Mouse (Mus musculus): ENCODE measurements around the gene Dclk2. TPM values are rescaled to one million over a fixed set of nuclear protein-coding genes. Genes with fewer than 3 reads are reported as not detected.

Gene Dclk2
- polyA plus RNA-seq, 1 experiment from 2014 or later = 12.0 TPM

DNA sequence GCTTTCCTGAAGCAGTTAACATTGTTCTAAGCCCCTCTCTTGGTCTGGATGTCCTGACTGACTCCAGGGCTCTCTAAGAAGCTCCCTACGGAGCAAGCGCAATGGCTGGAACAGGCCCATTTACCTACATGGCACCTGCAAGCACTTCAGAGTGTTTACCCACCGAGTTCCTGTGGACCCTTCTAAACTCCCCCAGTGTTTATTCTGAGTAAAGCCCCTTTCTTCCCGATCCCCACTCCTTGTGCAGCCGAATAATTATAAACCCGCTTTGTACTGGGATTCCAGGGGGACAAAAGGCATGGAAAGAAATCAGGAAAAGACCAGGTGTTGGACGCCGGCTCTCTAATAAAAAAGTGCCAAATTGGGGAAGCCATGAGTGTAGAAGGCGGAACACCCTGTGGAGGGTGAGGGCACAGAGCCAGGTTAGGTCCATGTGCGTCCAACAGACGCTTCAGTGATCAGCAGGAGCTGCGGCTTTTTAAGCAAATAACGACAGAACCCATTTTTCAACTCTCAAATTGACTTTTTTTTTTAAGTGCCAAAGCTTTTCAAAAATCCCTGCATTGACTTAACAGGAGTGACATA lies 102.6 kb downstream of the Dclk2 start:
- no peak for ATAC-seq (replicated peaks; ENCODE audit: insufficient number of reproducible peaks, low FRiP score, low TSS enrichment, low read depth)
- no peaks in the 10 kb centered on the region for H3K27me3 ChIP-seq (ENCODE audit: control insufficient read depth, insufficient read depth, low read length)
- WGBS = 72% methylated on average over 13 of the region's 13 CpGs
- H3K4me2 ChIP-seq (ENCODE audit: low read depth, low read length) = no peak overlapping the region
- no peak overlapping the region for H3K9ac ChIP-seq (replicated peaks; ENCODE audit: low read length)
- no peak overlapping the region for H3K27ac ChIP-seq (replicated peaks; ENCODE audit: low read depth, low read length)
- no peak for DNase-seq (ENCODE audit: low spot score)
- no peaks in the 10 kb centered on the region; the same call in 1 of the 2 replicates for H3K4me1 ChIP-seq (ENCODE audit: control insufficient read depth, insufficient read depth, low read length)
- no peaks in the 10 kb centered on the region for H3K9me3 ChIP-seq (replicated peaks; ENCODE audit: control insufficient read depth, low read length)
- H3K36me3 ChIP-seq (replicated peaks; ENCODE audit: control insufficient read depth, insufficient read depth, low read depth, low read length) = no peaks in the 10 kb centered on the region
- H3K4me3 ChIP-seq (ENCODE audit: low read depth, low read length) = no peak overlapping the region

DNA sequence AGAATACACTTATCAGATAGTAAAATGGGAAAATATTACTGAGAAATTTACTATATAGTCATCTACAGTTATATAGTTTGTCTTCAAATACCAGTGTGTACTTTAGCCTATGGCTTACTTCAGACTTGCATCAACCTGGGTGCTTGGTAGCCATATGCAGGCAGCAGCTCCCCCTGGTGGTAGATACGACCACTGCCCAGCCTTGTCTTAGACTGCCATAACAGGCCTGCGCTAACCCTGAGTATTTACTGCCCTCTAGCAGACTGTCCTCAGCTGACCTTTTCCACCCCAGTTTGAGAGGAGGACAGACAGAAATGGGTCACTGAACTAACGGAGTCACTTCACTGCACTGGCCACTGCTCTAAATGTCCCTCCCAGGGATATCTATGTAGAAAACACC lies 108.0 kb downstream of the Dclk2 start:
- peak; percentile 88 for ATAC-seq (replicated peaks; ENCODE audit: insufficient number of reproducible peaks, low FRiP score, low TSS enrichment, low read depth)
- Histone ChIP-seq H3K4me2 (ENCODE audit: low read depth, low read length) (no peak overlapping the region), H3K9ac (replicated peaks; ENCODE audit: low read length) (no peak overlapping the region), H3K27me3 (ENCODE audit: control insufficient read depth, insufficient read depth, low read length) (no peaks in the 10 kb centered on the region), H3K9me3 (replicated peaks; ENCODE audit: control insufficient read depth, low read length) (no peaks in the 10 kb centered on the region), H3K27ac (replicated peaks; ENCODE audit: low read depth, low read length) (no peak overlapping the region), H3K4me3 (ENCODE audit: low read depth, low read length) (no peak overlapping the region), H3K36me3 (replicated peaks; ENCODE audit: control insufficient read depth, insufficient read depth, low read depth, low read length) (no peaks in the 10 kb centered on the region), H3K4me1 (ENCODE audit: control insufficient read depth, insufficient read depth, low read length) (no peaks in the 10 kb centered on the region)
- WGBS = 15% methylated on average over 3 of the region's 3 CpGs
- DNase-seq (ENCODE audit: low spot score) = peak; percentile 91

DNA sequence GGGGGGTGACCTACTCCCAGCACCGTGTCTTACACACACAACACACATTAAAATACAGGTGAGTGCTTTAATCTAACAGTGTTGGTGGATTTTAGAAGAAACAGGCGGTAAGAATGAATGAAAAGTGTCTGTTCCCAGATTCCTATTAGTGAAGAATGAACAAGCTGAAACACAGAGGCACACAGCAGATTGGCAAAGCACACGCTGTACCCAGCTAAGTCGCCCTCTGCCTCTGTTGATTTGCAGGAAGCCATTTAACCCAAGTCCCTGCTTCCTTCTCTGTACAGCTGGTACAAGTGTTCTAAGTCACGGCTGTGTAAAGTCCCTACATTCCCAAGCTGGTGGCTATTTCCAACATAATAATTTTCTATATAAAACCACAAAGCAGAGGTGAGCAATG lies 109.7 kb downstream of the Dclk2 start:
- Histone ChIP-seq H3K4me3 (ENCODE audit: low read depth, low read length) (no peak overlapping the region), H3K9ac (replicated peaks; ENCODE audit: low read length) (no peak overlapping the region), H3K4me1 (ENCODE audit: control insufficient read depth, insufficient read depth, low read length) (no peaks in the 10 kb centered on the region), H3K4me2 (ENCODE audit: low read depth, low read length) (no peak overlapping the region), H3K9me3 (replicated peaks; ENCODE audit: control insufficient read depth, low read length) (no peaks in the 10 kb centered on the region), H3K36me3 (replicated peaks; ENCODE audit: control insufficient read depth, insufficient read depth, low read depth, low read length) (no peaks in the 10 kb centered on the region), H3K27ac (replicated peaks; ENCODE audit: low read depth, low read length) (no peak overlapping the region), H3K27me3 (ENCODE audit: control insufficient read depth, insufficient read depth, low read length) (no peaks in the 10 kb centered on the region)
- WGBS = 84% methylated on average over 5 of the region's 5 CpGs
- DNase-seq (ENCODE audit: low spot score) (no peak), ATAC-seq (replicated peaks; ENCODE audit: insufficient number of reproducible peaks, low FRiP score, low TSS enrichment, low read depth) (no peak)

DNA sequence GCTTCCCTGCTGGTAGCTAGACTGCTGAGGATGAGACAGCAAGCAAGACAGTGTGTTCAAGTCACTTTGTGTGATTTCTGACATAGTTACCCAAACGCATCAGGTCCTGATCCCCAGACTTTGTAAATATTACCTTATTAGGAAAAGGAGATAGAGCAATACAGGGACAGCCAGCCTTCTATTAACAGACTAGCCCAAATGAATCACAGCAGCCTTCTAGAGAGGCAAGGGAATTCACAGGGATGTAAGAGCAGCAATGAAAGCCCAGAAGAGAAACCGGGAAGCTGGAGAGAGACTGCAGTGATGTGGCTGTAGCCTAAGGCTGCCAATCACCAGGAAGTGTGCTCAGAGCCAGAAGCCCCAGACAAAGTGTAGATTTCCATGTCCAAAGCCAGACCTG lies 111.0 kb downstream of the Dclk2 start:
- Histone ChIP-seq H3K36me3 (replicated peaks; ENCODE audit: control insufficient read depth, insufficient read depth, low read depth, low read length) (no peaks in the 10 kb centered on the region), H3K4me2 (ENCODE audit: low read depth, low read length) (no peak overlapping the region), H3K27me3 (ENCODE audit: control insufficient read depth, insufficient read depth, low read length) (no peaks in the 10 kb centered on the region), H3K9me3 (replicated peaks; ENCODE audit: control insufficient read depth, low read length) (no peaks in the 10 kb centered on the region), H3K9ac (replicated peaks; ENCODE audit: low read length) (no peak overlapping the region), H3K4me1 (ENCODE audit: control insufficient read depth, insufficient read depth, low read length) (no peaks in the 10 kb centered on the region), H3K4me3 (ENCODE audit: low read depth, low read length) (no peak overlapping the region), H3K27ac (replicated peaks; ENCODE audit: low read depth, low read length) (no peak overlapping the region)
- ATAC-seq (replicated peaks; ENCODE audit: insufficient number of reproducible peaks, low FRiP score, low TSS enrichment, low read depth) (no peak), DNase-seq (ENCODE audit: low spot score) (no peak)
- 47% methylated on average over 2 of the region's 2 CpGs for WGBS

DNA sequence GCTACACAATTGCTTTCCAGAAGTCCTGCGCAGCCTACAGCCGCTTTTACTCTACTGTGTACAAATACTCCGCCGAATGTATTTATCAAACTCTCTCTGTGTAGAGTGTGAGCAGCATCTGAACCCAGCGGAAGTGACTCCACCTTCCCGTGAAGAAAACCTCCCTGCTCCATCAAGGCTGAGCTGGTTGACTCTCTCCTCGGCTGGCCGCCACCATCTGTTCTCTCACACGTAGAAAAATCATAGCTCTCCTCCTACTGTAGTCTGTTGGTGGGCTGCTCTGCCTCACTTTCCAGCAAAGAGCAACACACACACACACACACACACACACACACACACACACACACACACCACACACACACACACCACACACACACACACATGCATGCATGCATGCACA lies 111.5 kb downstream of the Dclk2 start:
- no peak for DNase-seq (ENCODE audit: low spot score)
- WGBS = 90% methylated on average over 9 of the region's 9 CpGs
- Histone ChIP-seq H3K27ac (replicated peaks; ENCODE audit: low read depth, low read length) (no peak overlapping the region), H3K9ac (replicated peaks; ENCODE audit: low read length) (no peak overlapping the region), H3K4me3 (ENCODE audit: low read depth, low read length) (no peak overlapping the region), H3K9me3 (replicated peaks; ENCODE audit: control insufficient read depth, low read length) (no peaks in the 10 kb centered on the region), H3K36me3 (replicated peaks; ENCODE audit: control insufficient read depth, insufficient read depth, low read depth, low read length) (no peaks in the 10 kb centered on the region), H3K27me3 (ENCODE audit: control insufficient read depth, insufficient read depth, low read length) (no peaks in the 10 kb centered on the region), H3K4me1 (ENCODE audit: control insufficient read depth, insufficient read depth, low read length) (no peaks in the 10 kb centered on the region), H3K4me2 (ENCODE audit: low read depth, low read length) (no peak overlapping the region)
- ATAC-seq (replicated peaks; ENCODE audit: insufficient number of reproducible peaks, low FRiP score, low TSS enrichment, low read depth) = no peak

DNA sequence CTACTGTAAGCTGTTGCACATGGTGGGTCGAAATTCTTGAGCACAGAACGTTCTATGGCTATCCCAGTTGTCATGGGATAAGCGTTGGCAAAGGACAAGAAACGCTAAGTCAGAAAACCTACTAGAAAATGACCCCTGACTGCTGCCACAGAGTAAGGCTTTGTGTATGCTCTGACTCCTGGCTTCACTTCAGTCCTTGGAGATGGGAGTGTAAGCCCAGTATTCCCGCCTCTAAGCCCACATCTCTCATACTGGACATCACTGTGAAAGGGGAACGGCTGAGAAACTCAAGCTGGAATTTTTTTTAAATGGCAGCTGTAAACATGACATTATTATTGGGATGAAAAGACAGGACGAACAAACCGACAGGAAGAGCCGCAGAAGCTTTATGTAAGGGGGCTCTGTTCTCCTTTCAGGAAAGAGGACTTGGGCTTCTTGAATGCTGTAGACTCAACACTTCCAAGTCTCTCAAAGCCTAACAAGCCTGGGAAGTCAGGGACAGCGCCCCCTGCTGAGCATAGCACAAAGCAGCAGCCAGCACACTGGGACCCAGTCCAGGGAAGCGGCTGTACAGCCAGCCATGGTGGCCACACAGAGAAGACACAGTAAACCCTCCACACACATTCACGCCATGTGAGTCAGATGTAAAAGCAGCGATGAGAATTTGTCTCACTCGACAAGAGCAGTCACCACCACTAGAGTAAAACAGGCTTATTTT lies 112.7 kb downstream of the Dclk2 start:
- Histone ChIP-seq H3K36me3 (replicated peaks; ENCODE audit: control insufficient read depth, insufficient read depth, low read depth, low read length) (no peaks in the 10 kb centered on the region), H3K4me2 (ENCODE audit: low read depth, low read length) (no peak overlapping the region), H3K4me3 (ENCODE audit: low read depth, low read length) (no peak overlapping the region), H3K9ac (replicated peaks; ENCODE audit: low read length) (no peak overlapping the region), H3K4me1 (ENCODE audit: control insufficient read depth, insufficient read depth, low read length) (no peaks in the 10 kb centered on the region), H3K9me3 (replicated peaks; ENCODE audit: control insufficient read depth, low read length) (no peaks in the 10 kb centered on the region), H3K27ac (replicated peaks; ENCODE audit: low read depth, low read length) (no peak overlapping the region), H3K27me3 (ENCODE audit: control insufficient read depth, insufficient read depth, low read length) (no peaks in the 10 kb centered on the region)
- no peak for ATAC-seq (replicated peaks; ENCODE audit: insufficient number of reproducible peaks, low FRiP score, low TSS enrichment, low read depth)
- DNase-seq (ENCODE audit: low spot score) = peak; percentile 52
- 81% methylated on average over 14 of the region's 14 CpGs for WGBS

DNA sequence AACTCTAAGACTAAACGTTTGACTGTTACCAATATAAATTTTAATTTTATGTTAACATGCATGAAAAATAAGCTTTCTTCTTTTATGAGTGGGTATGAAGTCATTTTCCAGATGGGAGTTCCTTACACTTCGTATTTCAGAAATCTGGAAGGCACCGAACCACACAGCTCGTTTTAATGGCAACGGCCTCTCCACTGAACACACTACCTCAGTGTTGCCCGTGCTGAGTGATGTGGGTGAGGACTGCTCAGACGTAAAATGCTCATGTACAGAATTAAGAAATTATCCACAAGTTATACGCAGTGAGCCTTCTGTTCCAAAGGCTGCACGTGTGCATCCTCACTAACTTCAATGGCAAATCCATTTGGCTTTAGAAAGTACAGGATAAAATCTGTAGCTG lies 113.8 kb downstream of the Dclk2 start:
- no peak overlapping the region for H3K27ac ChIP-seq (replicated peaks; ENCODE audit: low read depth, low read length)
- ATAC-seq (replicated peaks; ENCODE audit: insufficient number of reproducible peaks, low FRiP score, low TSS enrichment, low read depth) = no peak
- 93% methylated on average over 9 of the region's 9 CpGs for WGBS

DNA sequence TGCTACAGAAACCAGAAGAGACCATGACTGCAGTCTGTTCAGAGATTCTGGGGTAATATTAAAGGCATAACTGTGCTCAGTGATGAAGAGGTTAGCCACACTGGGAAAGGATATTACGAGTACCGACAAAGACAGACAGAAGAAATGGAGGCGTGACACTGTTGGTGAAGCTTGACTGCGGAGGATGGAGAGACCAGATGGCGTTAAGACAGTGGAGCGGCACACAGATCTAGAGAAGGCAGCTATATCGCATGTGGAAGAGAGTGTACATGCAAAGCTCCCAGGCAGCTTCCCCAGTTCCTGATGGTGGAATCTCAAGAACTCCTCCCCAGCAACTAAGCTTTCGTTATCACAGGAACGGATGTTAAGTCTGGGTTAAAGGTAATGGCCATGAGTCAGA lies 116.4 kb downstream of the Dclk2 start:
- Histone ChIP-seq H3K4me2 (ENCODE audit: low read depth, low read length) (no peak overlapping the region), H3K36me3 (replicated peaks; ENCODE audit: control insufficient read depth, insufficient read depth, low read depth, low read length) (no peaks in the 10 kb centered on the region), H3K9me3 (replicated peaks; ENCODE audit: control insufficient read depth, low read length) (no peaks in the 10 kb centered on the region), H3K27me3 (ENCODE audit: control insufficient read depth, insufficient read depth, low read length) (no peaks in the 10 kb centered on the region), H3K4me1 (ENCODE audit: control insufficient read depth, insufficient read depth, low read length) (no peaks in the 10 kb centered on the region), H3K4me3 (ENCODE audit: low read depth, low read length) (no peak overlapping the region), H3K9ac (replicated peaks; ENCODE audit: low read length) (no peak overlapping the region), H3K27ac (replicated peaks; ENCODE audit: low read depth, low read length) (no peak overlapping the region)
- DNase-seq (ENCODE audit: low spot score) = no peak
- 92% methylated on average over 9 of the region's 9 CpGs for WGBS
- no peak for ATAC-seq (replicated peaks; ENCODE audit: insufficient number of reproducible peaks, low FRiP score, low TSS enrichment, low read depth)

More for the DNA sequence above, 113.8 kb downstream of the Dclk2 start:
- H3K36me3 ChIP-seq (replicated peaks; ENCODE audit: control insufficient read depth, insufficient read depth, low read depth, low read length) = no peaks in the 10 kb centered on the region
- H3K9ac ChIP-seq (replicated peaks; ENCODE audit: low read length) = no peak overlapping the region
- H3K4me3 ChIP-seq (ENCODE audit: low read depth, low read length) = no peak overlapping the region
- no peak overlapping the region for H3K4me2 ChIP-seq (ENCODE audit: low read depth, low read length)
- no peaks in the 10 kb centered on the region for H3K27me3 ChIP-seq (ENCODE audit: control insufficient read depth, insufficient read depth, low read length)
- no peak for DNase-seq (ENCODE audit: low spot score)
- no peaks in the 10 kb centered on the region for H3K9me3 ChIP-seq (replicated peaks; ENCODE audit: control insufficient read depth, low read length)
- no peaks in the 10 kb centered on the region for H3K4me1 ChIP-seq (ENCODE audit: control insufficient read depth, insufficient read depth, low read length)

Data from embryonic facial prominence, embryonic 11.5 days (tissue).